Mouse (Mus musculus) stomach, postnatal 0 days (tissue): ENCODE measurements at regions not wholly inside any gene's neighbourhood (a gene's known extent, or its start where the extent isn't known, plus 50 kb on each side); places are given as distances from the start of the nearest gene placed in this dataset.

Experiments
- CTCF ChIP-seq: IDR thresholded peaks from 2 replicates; pipeline ENCODE4 v1.5.1; 2016; ENCODE audit warnings: antibody characterized with exemption, low read depth, mild to moderate bottlenecking, moderate library complexity
- EP300 ChIP-seq: optimal IDR thresholded peaks from 2 replicates; pipeline ENCODE3; 2016; ENCODE audit warnings: antibody characterized with exemption

DNA sequence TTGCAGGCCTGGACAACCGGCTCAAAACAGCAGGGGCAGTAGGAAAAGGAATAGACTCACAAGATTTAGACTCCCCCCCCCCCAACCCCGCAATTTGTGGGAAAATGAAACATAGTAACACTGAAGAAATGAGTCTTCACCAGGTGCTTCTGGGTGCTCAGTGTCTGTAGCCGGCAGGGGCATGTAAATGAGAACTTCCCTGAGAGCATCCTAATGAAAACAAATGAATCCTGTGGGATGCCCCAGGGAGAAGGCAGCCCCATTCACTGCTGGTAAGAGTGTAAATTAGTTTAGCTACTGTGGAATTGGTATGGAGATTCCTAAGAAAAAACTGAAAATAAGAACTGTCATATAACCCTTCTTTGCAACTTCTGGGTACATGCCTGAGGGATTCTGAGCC is 377.8 kb upstream of the Trpc7 start:
- TF ChIP-seq EP300: no peak
- no peak for TF ChIP-seq CTCF
